Mouse (Mus musculus): ENCODE measurements around the gene Ormdl3.
"Not testable (repeated sequence)": the region's sequence is repeated elsewhere in the genome, so short reads cannot be mapped to it uniquely, and the experiment has no call there.

DNA sequence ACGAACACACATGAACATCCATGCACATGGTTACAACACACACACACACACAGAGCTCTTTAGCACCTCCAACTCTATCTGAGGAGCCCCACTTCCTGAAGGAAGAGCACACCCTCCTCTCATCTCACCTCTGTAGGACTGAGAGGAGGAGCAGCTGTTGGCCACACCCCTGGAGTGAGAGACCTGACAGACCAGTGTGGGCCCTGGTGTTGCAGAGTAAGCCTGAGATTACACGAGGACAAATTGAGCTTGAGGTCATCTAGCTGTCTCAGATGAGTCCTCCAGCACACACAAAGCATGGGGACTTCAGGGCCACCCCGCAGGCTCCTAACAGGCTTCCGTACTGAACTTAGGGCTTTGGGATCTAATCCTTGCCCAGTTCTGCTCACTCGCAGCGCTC lies 17.7 kb upstream of the Ormdl3 start:
- TF ChIP-seq POLR2A (IDR thresholded peaks at IDR 0.05; ENCODE audit: insufficient read depth, low read length); EP300 (IDR thresholded peaks at IDR 0.05; ENCODE audit: insufficient read depth, low read depth, low read length): not testable (repeated sequence)
